Mouse (Mus musculus) activated CD4-positive, CD25-positive, alpha-beta regulatory T cell, adult 4 months (primary cell): ENCODE measurements around the gene Elp5. TPM values are rescaled to one million over a fixed set of nuclear protein-coding genes. Genes with fewer than 3 reads are reported as not detected.
A peak's percentile ranks its signal among the peaks of the same experiment; 100 is the strongest.
"Not testable (repeated sequence)": the region's sequence is repeated elsewhere in the genome, so short reads cannot be mapped to it uniquely, and the experiment has no call there.

Source experiments
- ATAC-seq: one replicate; pipeline ENCODE4 v1.8.0; 2017
- polyA plus RNA-seq, 2 experiments: library from polyadenylated mRNA; unstranded; fragments of 100-300 nt; shearing (Covaris generic); gene quantifications; one replicate each; pipeline ENCODE4 v1.2.1; 2017

Elp5 gene
- 10 to 100 TPM; 62.1 to 69.7 TPM for polyA plus RNA-seq

DNA sequence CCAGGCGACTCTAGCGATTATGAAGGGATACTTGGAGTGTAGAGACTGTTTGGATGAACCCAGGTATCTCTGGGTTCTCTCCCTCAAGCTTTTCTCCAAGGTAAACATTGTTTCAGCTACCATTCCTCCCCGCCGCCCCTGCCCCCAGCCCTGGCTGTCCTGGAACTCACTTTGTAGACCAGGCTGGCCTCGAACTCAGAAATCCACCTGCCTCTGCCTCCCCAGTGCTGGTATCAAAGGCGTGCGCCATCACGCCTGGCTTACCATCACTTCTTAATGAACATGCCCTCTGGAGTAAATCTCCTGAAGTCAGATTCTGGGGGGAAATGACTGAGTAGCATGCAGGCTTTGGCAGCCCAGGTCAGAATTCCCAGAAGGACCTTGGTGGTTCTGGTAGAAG, at the start of gene Elp5:
Elp5 (minus strand) TSS at position 293 of the 400 bp plus-strand sequence.
- no peak for ATAC-seq

DNA sequence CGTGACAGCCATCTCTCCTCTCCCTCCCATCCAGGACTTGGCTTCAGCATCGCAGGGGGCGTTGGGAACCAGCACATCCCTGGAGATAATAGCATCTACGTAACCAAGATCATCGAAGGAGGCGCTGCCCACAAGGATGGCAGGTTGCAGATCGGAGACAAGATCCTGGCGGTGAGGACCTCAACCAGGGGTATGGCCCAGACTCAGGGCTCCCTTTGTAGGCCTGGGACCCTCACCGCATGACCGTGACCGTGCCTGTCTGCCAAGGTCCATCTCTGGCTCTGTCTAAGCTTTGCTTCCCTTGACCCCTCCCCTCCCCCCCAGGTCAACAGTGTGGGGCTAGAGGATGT, 49.0 kb upstream of the Elp5 start:
- ATAC-seq, result no peak

- no peak for ATAC-seq
These were observed 48.5 kb upstream of the Elp5 start for GRCm38 (mm10) chr11:70030651-70031320.

DNA sequence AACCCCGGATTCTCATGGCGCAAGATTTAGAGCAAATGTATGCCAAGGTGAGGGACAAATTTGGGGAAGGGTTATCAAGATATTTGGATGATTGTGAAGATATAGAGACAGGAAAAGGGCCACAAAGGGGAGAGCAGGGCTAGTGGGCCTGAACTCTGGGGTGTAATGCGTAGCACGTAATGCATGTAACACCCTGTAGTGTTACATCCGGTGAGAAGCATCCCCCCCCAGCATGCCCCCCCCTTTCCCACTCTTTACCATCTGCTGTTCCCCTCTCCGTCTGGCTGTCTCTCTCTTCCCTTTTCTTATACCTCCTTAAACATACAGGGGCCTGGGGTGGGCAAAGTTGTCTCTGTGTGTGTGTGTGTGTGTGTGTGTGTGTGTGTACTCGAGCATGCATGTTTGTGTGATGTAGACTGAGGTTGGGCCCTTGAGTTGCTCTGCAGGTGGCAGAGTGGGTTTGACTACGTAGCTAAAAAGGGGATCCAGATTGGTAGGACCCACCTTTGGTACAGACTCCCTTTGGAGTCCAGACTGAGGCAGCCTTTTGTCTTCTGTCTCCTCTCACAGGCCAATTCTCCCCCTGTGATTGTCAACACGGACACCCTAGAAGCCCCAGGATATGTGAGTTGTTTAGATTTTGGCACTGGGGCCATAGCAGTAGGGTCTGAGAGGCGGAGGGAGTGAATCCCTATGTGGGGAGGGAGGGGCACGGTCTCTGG, 47.7 kb upstream of the Elp5 start:
- peak; percentile 37 for ATAC-seq

DNA sequence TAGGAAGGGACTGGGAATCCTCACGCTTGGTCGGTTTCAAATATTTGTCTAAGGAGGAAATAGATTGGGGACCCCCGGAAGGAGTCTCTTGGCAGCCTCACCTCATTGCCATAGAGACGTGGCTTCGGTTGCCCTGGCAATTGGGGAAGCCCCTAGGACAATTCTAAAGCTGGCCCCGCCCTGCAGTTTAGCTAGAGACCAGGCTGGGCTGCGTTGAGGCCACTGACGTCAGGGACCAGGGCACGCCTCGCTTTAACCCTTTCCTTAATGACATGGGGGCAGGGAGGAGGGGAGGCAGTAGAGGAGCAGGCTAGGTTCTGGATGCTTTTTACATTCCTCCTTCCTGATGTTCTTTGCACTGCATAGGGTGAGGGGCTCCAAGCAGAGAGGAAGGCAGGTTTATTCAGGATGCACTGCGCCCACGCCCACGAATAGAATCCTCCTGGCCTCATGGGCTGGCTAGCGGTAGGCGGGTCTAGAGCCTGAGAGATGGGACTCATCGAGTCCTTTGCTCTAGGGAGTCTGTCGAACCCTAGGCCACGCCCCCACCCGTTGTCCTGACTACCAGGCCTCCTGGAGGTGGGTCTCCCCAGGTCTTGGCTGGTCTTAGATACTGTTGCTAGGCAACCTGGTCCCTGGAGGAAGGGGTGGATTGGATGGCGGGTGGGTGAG, 46.9 kb upstream of the Elp5 start:
- ATAC-seq, result peak; percentile 85

DNA sequence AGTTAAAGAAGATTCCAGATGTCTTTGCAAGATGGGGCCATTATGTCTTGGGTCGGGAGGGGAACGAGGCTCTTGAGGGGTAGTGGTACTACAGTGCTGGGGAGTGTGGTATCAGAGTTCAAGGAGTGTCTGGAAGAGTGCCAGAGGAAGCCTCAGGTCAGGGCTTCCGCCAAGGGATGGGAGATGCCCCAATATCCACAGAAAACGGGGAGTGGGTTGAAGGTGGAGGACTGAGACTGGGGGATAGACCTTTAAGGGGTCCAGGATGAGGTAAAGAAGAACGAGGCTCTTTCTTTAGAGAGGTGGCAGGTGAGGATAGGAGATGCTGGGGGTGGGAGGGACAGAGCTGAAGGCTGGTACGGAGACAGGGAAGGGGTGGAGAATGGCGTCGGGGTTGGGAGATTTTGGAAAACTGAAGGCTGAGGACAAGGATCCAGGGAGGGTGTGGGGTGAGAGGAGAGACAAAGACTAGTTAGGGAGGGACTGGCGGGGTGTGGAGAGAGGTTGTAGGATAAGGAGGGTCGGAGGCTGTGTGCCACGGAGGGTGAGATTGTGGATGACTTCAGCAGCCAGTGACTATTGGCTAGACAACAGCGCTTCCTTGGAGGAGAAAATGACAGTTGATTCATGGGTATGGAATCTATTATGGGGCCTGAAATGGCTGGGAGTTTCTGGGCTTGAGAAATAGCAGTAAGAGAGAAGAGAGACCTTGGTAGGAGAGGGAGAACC, 46.2 kb upstream of the Elp5 start:
- no peak for ATAC-seq

- ATAC-seq, result no peak
These were observed 45.1 kb upstream of the Elp5 start for GRCm38 (mm10) chr11:70027397-70027796.

GRCm38 (mm10) chr11:70026689-70027088, 44.4 kb upstream of the Elp5 start:
- ATAC-seq, result no peak

DNA sequence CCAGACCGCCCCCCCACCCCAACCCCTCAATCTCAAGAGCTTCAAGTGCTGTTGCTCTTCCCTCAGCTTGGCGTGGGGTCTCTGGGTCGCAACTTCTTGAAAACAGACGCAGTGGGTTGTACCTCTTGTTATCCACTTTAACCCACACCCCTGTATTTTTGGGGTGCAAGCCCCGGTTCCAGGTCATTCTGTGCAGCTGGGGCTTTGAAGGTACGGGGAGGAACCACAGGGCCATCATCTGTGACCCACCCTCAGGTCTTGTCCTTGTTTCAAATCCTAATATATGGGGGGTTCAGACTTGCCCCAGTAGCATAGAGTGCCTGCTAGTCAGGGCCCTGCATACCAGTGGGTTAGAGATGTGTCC, 41.8 kb upstream of the Elp5 start:
- ATAC-seq, result no peak

- ATAC-seq, result no peak
These were observed 41.3 kb upstream of the Elp5 start for GRCm38 (mm10) chr11:70023481-70024150.

DNA sequence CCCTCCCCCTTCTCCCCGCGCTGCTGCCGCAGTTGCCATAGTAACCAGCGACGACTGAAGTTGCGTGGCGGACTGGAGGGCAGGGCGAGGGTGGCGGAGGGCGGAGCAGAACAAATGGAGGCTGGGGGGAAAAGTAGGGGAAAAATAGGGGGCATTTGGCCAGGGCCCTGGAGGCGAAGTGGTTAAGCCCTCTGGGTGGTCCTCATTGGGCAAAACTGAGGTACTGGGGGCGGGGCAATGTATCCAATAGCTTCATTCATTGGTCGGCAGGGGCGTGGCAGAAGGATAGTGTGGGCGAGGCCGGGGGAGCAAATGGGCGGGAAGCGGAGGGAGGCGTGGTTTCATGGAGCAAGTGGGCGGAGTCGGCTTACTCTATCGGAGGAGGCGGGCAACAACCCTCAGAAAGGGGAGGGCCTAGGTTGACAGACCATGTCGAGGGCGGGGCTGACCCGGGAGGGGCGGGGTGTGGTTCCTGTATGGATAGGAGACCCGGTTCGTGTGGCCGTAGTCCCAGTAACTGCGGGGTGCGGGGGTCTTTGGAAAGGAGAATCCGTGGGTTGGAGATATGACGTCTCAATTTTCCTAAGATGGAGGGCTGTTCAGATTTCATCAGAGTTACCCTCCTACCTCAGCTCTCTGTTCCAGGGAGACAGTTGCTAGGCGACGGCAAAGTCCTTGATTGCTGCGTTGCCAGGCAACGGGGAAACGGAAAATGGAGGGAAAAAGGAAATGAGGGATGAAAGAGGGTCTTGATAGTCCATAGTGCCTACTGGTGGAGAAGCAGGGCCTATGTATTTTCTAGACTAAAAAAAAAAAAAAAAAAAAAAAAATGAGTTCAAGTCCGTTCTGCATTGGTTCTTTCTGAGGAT, 39.2 kb upstream of the Elp5 start:
- peak; percentile 67 for ATAC-seq

GRCm38 (mm10) chr11:70020731-70021263, 38.5 kb upstream of the Elp5 start:
- peak; percentile 70 for ATAC-seq

DNA sequence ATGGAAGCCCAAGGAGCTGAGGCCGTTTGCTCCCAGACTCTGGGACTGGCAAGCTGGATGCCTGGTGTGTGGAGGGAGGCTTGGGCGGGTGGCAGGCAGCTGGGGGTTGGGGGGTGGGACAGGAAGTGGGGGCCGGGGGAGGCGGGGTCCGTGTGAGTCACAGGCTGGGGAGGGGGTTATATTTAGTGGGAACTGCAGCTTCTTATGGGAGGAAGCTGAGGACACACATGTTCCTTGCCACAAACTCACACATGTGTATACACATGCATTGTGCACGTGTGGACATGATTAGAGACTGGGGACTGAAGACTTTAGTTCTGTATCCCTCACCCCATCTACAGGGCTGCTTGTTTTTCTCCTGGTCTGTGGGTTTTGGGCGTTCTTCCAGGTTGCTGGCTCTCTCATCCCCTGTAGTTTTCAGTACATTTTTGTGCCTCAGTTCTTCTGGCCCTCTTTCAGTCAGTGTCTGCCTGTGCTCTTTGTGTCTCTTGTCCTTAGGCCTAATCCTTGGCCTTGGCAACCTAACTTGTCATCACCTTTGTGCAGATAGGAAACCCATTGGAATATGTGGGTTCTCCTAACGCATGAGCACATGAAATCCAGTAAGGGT, 37.8 kb upstream of the Elp5 start:
- ATAC-seq, result no peak

DNA sequence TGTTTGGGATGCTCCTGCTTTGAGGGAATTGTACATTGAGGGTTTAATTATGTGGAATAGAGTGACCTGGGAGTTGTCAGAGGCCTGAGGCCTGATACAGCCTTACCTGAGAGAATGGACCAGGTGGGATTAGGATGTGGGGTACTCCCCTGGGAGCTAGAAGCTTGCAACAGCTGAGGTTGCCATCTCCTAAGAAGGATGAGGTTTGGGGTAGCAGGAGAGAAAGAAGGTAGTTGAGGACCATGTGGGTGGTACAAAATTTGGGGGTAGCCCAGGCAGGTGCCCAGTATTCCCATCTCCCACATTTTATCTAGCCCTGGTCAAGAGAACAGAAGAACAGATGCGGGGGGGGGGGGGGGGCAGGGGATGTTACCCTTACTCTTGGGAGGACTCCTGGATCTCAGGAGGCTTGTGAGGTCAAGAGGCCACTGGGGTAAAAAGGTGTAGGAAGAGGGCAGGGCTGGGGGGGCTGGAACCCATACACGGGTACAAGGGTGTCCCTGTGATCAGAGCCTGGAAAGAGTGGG, 37.2 kb upstream of the Elp5 start:
- ATAC-seq, result no peak

- ATAC-seq, result no peak
These were observed 36.0 kb upstream of the Elp5 start for GRCm38 (mm10) chr11:70018131-70018990.

GRCm38 (mm10) chr11:70017199-70017767, 35.0 kb upstream of the Elp5 start:
- no peak for ATAC-seq

DNA sequence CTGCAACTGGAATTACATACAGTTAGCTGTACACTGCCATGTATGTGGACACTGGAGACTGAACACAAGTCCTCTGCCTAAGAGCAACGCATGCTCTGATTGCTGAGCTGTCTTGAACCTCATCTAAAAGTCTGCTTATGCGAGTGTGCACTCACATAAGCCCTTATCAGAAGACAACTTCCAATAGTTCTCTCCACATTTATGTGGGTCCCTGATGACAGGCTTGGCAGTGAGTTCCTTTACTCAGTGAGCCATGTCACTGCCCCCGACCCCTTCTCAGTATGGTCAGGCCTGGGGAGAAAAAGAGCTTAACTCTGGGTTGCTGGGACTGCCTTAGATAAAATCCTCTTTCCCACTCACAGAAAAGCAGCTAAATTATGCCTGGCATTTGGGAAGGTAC, 34.4 kb upstream of the Elp5 start, which contains the start of gene Dlg4:
Dlg4 (plus strand) TSS at position 274 of the 400 bp plus-strand sequence.
- no peak for ATAC-seq

GRCm38 (mm10) chr11:70016177-70016576, 33.9 kb upstream of the Elp5 start:
- ATAC-seq, result not testable (repeated sequence)

DNA sequence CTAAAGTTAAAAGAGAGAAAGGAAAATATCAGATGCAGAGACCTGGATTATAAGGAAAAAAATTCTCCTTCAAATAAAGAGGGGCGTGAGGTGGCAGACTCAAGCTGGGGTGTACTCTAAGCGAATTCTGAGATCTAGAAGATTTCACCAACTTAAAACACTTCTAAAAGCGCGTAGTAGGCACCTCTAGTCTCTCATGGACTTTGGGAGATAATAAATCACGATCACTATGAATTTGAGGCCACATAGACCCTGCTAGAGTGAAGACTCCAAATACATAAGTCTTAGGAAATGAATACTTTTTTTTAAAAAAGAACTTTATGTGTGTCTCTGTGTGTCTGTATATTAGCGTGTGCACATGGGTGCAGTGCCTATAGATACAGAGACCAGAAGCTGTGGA, 33.4 kb upstream of the Elp5 start:
- no peak for ATAC-seq
